Mouse (Mus musculus) neural tube, embryonic 11.5 days (tissue): ENCODE data around the gene Mycbp2. TPM values are rescaled to one million over a fixed set of nuclear protein-coding genes. Genes with fewer than 3 reads are reported as not detected.

ENCODE experiments used
- ATAC-seq: fragments of 200-750 bp; cut with Nextera tagmentation; 2 replicates; pipeline ENCODE4 v1.8.0; 2017; ENCODE audit warnings: moderate number of reproducible peaks, mild to moderate bottlenecking, moderate TSS enrichment, moderate library complexity; ENCODE audit not compliant: insufficient read depth, low FRiP score, low TSS enrichment
- DNase-seq: peaks from one replicate; pipeline ENCODE4 v3.0.0-alpha.2; 2015; ENCODE audit warnings: low spot score
- H3K27ac ChIP-seq: fragments of 300-500 bp; sonication (generic); 2 replicates; pipeline ENCODE4 v1.5.1; 2014; ENCODE audit warnings: low read depth, mild to moderate bottlenecking, low read length
- H3K27me3 ChIP-seq: fragments of 300-500 bp; sonication (generic); 2 replicates; pipeline ENCODE4 v1.6.1; 2014; ENCODE audit warnings: mild to moderate bottlenecking, low read length, mixed read lengths; ENCODE audit not compliant: control insufficient read depth, insufficient read depth
- H3K36me3 ChIP-seq: fragments of 300-500 bp; sonication (generic); 2 replicates; pipeline ENCODE4 v1.6.1; 2014; ENCODE audit warnings: mild to moderate bottlenecking, low read length, moderate library complexity, mixed read lengths; ENCODE audit not compliant: control insufficient read depth, insufficient read depth
- H3K4me1 ChIP-seq: fragments of 300-500 bp; sonication (generic); 2 replicates; pipeline ENCODE4 v1.6.1; 2014; ENCODE audit warnings: low read length, mixed read lengths; ENCODE audit not compliant: control insufficient read depth, insufficient read depth
- H3K4me2 ChIP-seq: fragments of 300-500 bp; sonication (generic); 2 replicates; pipeline ENCODE4 v1.6.1; 2014; ENCODE audit warnings: low read depth, mild to moderate bottlenecking, moderate library complexity
- H3K4me3 ChIP-seq: fragments of 300-500 bp; sonication (generic); 2 replicates; pipeline ENCODE4 v1.5.1; 2014; ENCODE audit warnings: low read depth, low read length
- H3K9ac ChIP-seq: fragments of 300-500 bp; sonication (generic); 2 replicates; pipeline ENCODE4 v1.6.1; 2014; ENCODE audit warnings: mild to moderate bottlenecking, low read length
- H3K9me3 ChIP-seq: fragments of 300-500 bp; sonication (generic); 2 replicates; pipeline ENCODE4 v1.6.1; 2016; ENCODE audit warnings: low read length; ENCODE audit not compliant: control insufficient read depth
- WGBS: fragments of 180-500 bp; shearing (Covaris S2); extraction: QIAGEN DNeasy Blood & Tissue Kit; methylation state at CpG from one replicate; pipeline ENCODE4 v1.1.7; 2014; 5-methylcytosine and 5-hydroxymethylcytosine counted together
- polyA plus RNA-seq: library from polyadenylated mRNA; unstranded; fragments of >200 nt; fragmentation: Nextera tagmentation; extraction: Ambion mirVana; gene quantifications from 2 replicates; pipeline ENCODE4 v1.2.1, GENCODE M21; 2014

Mycbp2 gene
- polyA plus RNA-seq, 1 experiment from 2014 or later: 29.4 TPM

DNA sequence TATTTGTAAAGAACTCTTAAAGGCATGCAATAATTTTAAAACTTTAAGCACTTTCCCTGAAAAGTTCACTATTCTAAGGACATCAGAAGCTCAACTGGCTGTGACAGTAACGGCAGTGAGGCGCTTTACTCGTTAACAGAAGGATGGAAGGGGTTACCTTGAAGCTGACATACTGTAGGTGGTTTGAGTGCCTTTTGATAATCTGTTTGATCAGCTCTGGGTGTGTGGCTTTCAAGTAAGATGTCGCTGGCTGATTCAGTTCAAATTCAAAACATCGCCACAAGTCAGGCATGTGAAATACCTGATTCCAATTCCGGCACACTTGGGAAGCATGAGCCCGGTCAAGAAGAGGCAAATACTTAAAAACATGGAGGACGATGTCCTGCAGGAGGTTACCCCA is 251.6 kb downstream of the Mycbp2 start:
- no peak overlapping the region for H3K4me3 ChIP-seq

DNA sequence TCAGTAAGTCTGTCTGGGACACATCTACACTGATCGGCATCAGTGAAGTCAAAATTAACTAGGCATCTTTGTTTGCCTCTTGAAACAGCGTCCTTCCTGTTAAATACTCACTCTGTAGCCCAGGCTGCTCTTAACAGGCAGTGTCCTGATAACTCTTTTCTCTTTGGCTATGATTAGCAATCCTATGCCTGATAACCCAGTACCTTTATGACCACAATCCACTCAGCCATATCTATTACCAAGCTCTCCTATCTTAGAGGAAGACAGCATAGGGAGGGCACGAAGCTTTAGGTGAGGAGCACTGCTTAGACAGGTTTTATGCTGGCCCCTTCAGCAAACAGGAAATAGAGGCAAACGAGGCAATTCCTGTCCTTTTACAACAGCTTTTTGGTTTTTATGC is 252.9 kb downstream of the Mycbp2 start:
- no peak for ATAC-seq
- WGBS: 68% methylated on average over 4 of the region's 4 CpGs

More for the DNA sequence above, 251.6 kb downstream of the Mycbp2 start:
- no peak overlapping the region for H3K4me2 ChIP-seq
- no peaks in the 10 kb centered on the region for H3K27me3 ChIP-seq
- 0 out of 2 replicates have a peak, but pooled peaks cover 3% of the 10 kb centered on the region for H3K4me1 ChIP-seq
- H3K27ac ChIP-seq: no peak overlapping the region
- H3K9me3 ChIP-seq: no peaks in the 10 kb centered on the region
- H3K9ac ChIP-seq: no peak overlapping the region
- ATAC-seq (no peak), DNase-seq (no peak)
- 91% methylated on average over 8 of the region's 8 CpGs for WGBS
- no peaks in the 10 kb centered on the region for H3K36me3 ChIP-seq

DNA sequence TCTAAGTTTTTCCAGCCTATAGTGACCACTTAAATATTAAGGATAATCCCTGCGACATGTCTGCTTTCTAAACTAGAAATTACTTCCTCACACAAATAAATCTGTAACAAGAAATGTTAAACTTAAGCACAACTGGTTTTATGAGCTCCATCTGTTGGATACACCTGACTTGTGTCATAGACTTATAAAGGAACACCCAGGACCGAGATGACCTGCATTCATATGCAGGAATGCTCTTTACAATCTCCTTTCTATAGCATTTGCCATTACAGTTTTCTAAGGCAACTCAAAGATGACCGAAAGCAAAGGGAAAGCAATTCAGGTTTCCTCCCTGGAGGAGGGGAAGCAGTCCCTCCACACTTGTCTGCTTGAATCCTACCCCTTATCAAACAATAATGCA is 253.4 kb downstream of the Mycbp2 start:
- H3K4me1 ChIP-seq: 0 out of 2 replicates have a peak, but pooled peaks cover 3% of the 10 kb centered on the region
- H3K4me2 ChIP-seq: no peak overlapping the region
- ATAC-seq: no peak
- H3K4me3 ChIP-seq: no peak overlapping the region
- H3K36me3 ChIP-seq: peaks cover 3% of the 10 kb centered on the region
- WGBS: 70% methylated on average over 3 of the region's 3 CpGs
- no peaks in the 10 kb centered on the region for H3K27me3 ChIP-seq
- H3K9me3 ChIP-seq: no peaks in the 10 kb centered on the region
- no peak overlapping the region for H3K9ac ChIP-seq
- no peak for DNase-seq
- H3K27ac ChIP-seq: no peak overlapping the region

More for the DNA sequence above, 252.9 kb downstream of the Mycbp2 start:
- Histone ChIP-seq H3K27ac (no peak overlapping the region), H3K9ac (no peak overlapping the region), H3K27me3 (no peaks in the 10 kb centered on the region), H3K9me3 (no peaks in the 10 kb centered on the region), H3K4me3 (no peak overlapping the region), H3K4me2 (no peak overlapping the region), H3K36me3 (peaks cover 3% of the 10 kb centered on the region; the same call in 1 of the 2 replicates), H3K4me1 (0 out of 2 replicates have a peak, but pooled peaks cover 3% of the 10 kb centered on the region)
- no peak for DNase-seq

DNA sequence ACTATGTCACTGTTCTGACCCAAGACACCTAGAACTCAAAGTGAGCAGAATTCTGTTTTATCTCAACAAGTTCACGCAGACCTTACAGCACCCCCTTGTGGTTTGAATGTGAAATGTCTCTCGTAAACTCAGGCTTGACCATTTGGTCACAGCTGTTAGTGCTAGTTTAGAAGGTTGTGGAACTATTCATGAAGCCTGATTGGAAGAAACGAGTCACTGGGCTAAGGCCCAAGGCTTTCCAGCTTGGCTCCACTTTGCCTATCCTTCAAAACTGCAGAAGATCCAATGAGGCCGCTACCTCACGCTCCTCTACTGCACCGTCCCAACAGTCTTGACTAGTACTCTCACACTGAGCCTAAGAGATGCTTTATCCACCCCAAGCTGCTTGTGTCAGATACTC is 258.0 kb downstream of the Mycbp2 start:
- peak; percentile 30 for DNase-seq
- no peak overlapping the region for H3K9ac ChIP-seq
- ATAC-seq: no peak
- WGBS: 74% methylated on average over 6 of the region's 6 CpGs
- H3K4me2 ChIP-seq: no peak overlapping the region
- no peaks in the 10 kb centered on the region for H3K9me3 ChIP-seq
- H3K4me3 ChIP-seq: no peak overlapping the region
- peaks cover 8% of the 10 kb centered on the region for H3K36me3 ChIP-seq
- no peak overlapping the region for H3K27ac ChIP-seq
- no peaks in the 10 kb centered on the region for H3K27me3 ChIP-seq
- H3K4me1 ChIP-seq: no peaks in the 10 kb centered on the region

DNA sequence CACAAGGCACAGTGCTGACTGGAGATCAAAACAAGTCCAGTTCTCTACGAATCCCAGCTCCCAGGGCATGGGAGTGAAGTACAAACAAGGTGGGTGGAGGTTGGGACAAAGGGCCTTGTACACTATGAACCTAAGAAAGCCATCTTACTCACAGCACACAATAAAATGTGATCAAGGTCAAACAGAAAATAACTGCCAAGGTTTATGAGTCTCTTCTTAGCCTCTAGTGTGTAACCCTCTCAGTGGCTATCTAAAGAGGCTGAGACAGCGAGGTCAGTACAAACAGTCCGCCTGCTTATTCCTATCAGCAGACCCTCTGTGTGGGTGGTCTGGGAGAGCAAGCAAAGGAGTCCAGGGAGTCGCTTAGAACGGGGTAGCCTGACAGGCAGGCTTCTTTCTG is 258.8 kb downstream of the Mycbp2 start:
- Histone ChIP-seq H3K4me1 (no peaks in the 10 kb centered on the region), H3K9ac (no peak overlapping the region), H3K9me3 (no peaks in the 10 kb centered on the region), H3K4me3 (no peak overlapping the region), H3K36me3 (peaks cover 8% of the 10 kb centered on the region), H3K27me3 (no peaks in the 10 kb centered on the region), H3K4me2 (no peak overlapping the region), H3K27ac (no peak overlapping the region)
- ATAC-seq (no peak), DNase-seq (no peak)
- 95% methylated on average over 5 of the region's 5 CpGs for WGBS

DNA sequence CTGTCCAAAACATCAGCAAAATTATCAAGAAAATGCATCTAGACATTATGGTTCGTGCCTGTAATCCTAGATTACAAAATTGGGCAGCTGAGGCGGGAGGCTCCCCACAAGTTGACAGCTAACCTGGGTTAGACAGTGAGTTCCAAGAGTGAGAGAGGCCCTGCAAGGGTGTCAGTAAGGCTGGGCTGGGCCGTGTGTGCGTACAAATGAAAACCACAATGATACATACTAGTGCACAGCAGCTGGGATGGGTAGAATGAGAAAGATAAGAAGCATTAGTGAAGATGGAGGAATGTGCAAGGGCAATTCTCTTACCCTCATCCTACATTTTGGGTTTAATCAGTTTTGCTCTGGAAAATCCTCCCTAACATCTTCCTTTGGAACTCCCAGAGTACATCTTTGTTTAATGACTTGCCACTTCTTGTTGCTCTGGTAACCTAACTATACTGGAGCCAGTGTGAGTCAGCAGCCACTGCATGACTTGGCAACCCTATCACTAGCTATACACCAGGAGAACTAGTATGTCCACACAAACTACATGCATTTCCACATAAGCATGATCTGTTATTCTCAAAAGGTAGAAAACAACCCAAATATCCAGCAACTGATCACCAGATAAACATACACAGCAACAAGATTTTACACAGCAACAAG is 259.8 kb downstream of the Mycbp2 start:
- H3K27me3 ChIP-seq: no peaks in the 10 kb centered on the region
- H3K4me2 ChIP-seq: no peak overlapping the region
- no peak overlapping the region for H3K9ac ChIP-seq
- no peak overlapping the region for H3K27ac ChIP-seq
- peaks cover 8% of the 10 kb centered on the region for H3K36me3 ChIP-seq
- ATAC-seq (no peak), DNase-seq (no peak)
- 96% methylated on average over 4 of the region's 4 CpGs for WGBS
- no peaks in the 10 kb centered on the region for H3K4me1 ChIP-seq
- no peaks in the 10 kb centered on the region for H3K9me3 ChIP-seq
- no peak overlapping the region for H3K4me3 ChIP-seq

DNA sequence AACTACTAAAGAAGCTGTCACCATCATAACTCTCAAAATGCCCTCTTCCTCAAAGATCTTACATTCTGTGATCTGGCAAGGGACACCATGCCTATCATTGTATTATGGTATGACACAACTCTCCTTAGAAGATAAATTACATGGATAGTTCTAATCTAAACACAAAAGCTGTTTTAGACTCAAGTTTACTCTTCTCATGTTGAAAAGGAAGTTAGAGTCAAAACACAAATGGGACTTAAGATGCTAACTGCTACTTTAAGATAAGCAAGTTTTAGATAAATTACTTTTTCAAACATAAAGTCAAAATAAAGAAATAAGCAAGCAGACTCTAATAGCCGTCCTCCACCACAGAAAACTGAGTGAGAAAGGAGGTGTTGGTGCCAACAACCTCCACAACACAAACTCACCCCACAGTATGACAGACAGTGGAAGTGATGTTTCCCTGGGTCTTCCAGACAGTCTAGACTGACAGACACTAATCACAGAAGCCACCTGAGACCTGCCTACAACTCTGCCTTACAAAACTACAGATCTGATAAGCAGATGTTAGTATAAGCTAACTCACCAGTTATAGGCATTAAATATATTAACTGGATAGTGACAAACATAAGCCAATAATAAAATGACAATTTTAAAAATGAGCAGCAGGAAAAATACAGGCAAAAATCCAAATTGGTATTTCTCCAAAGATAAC is 260.6 kb downstream of the Mycbp2 start:
- Histone ChIP-seq H3K4me2 (no peak overlapping the region), H3K27ac (no peak overlapping the region), H3K9ac (no peak overlapping the region), H3K4me1 (no peaks in the 10 kb centered on the region), H3K9me3 (no peaks in the 10 kb centered on the region), H3K27me3 (no peaks in the 10 kb centered on the region), H3K36me3 (peaks cover 8% of the 10 kb centered on the region), H3K4me3 (no peak overlapping the region)
- ATAC-seq: no peak
- no peak for DNase-seq
- WGBS: 89% methylated on average over 1 of the region's 1 CpGs

DNA sequence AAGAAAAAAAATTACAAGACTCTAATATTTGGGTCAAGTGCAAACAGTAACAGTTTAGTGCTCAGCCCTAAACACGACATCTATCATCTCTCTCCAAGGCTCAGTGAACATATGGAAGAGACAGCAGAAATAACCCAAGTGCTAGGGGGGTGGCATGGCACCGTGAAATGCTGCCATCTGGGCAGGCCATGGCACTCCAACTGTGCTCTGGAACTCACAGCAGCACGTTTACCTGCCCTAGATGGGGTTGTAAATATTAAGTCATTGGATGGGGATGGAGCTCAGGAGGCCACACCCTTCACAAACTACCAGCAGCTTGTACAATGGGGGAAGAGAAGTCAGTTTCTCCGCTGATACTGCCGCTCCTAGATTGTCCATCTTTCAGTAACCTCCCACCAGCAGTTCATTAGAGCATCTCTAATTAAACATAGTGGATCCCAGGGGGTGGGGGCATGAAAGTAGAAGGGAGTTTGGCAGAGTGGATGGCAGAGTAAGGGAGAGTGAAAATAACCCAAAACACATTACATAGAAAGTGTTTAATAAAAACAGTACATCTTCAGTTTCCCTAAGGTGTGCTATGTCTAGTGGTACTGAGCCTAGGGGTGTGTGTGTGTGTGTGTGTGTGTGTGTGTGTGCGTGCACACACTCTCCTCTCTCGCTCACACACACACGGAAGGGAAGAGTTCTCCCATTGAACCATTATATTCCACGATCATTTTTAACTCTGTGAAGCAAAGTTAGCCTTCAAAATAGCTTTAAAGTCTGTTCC is 267.2 kb downstream of the Mycbp2 start:
- H3K9ac ChIP-seq: no peak overlapping the region
- no peaks in the 10 kb centered on the region; the same call in none of the 2 replicates for H3K36me3 ChIP-seq
- H3K27me3 ChIP-seq: no peaks in the 10 kb centered on the region
- H3K27ac ChIP-seq: no peak overlapping the region
- no peak overlapping the region for H3K4me3 ChIP-seq
- no peaks in the 10 kb centered on the region for H3K4me1 ChIP-seq
- H3K4me2 ChIP-seq: no peak overlapping the region
- DNase-seq (no peak), ATAC-seq (no peak)
- no peaks in the 10 kb centered on the region for H3K9me3 ChIP-seq
- 85% methylated on average over 9 of the region's 9 CpGs for WGBS
